Mouse (Mus musculus) heart, postnatal 14 days (tissue): ENCODE data around the gene Emg1. TPM values are rescaled to one million over a fixed set of nuclear protein-coding genes. Genes with fewer than 3 reads are reported as not detected.

Experiments used
- DNase-seq, 2 experiments: peaks; one replicate each; pipeline ENCODE4 v3.0.0; 2021 to 2022
- intact Hi-C: fragments of 180-260 bp; cut with DNase I; formaldehyde crosslinking; loops from one replicate; pipeline ENCODE4 v1.15.1; 2025
- long read RNA-seq, 2 experiments: library from polyadenylated mRNA; stranded (forward); transcript quantifications; one replicate each; pipeline ENCODE4 v2.0.0; 2021
- total RNA-seq, 2 experiments: library from RNA; stranded (reverse); gene quantifications; 2 replicates each; pipeline ENCODE4 v1.2.3; 2021

Emg1 gene
- total RNA-seq = 10 to 100 TPM; 58.8 to 68.4 TPM
- long read RNA-seq, experiment 1, transcript Emg1-201 (6 exons, 1,034 nt) = major isoform, 60 of 70 reads
- long read RNA-seq, experiment 1, partial matches to known transcripts = 0 of 70 reads
- long read RNA-seq, experiment 1, other reads (novel, unspliced or antisense) = 5 of 70 reads
- long read RNA-seq, experiment 2, transcript Emg1-201 (6 exons, 1,034 nt) = major isoform, 37 of 43 reads
- long read RNA-seq, experiment 2, partial matches to known transcripts = 0 of 43 reads
- long read RNA-seq, experiment 2, other reads (novel, unspliced or antisense) = 4 of 43 reads

- intact Hi-C loops = loop anchor here (1.0 to 10.0 kb wide), 3 partner anchors 28 to 303 kb away; partner anchors contain the start of gene Lpcat3
- peak; percentile 98 to 99 for DNase-seq
These were observed at the start of gene Emg1, which contains the start of gene Phb2 for GRCm38 (mm10) chr6:124711824-124712782. Emg1 (minus strand) TSS chr6:124712178. Phb2 (plus strand) TSS chr6:124712336.

- intact Hi-C loops = loop anchor here (1.0 to 5.0 kb wide), 6 partner anchors 48 to 247 kb away; partner anchors contain the start of genes C1ra, C1rb, Lpcat3 and Spsb2
- DNase-seq = peak; percentile 85 to 92
These were observed 47.3 kb upstream of the Emg1 start for GRCm38 (mm10) chr6:124759259-124759658.

- intact Hi-C loops = loop anchor here (1.0 to 5.0 kb wide), 6 partner anchors 48 to 247 kb away; partner anchors contain the start of genes C1ra, C1rb, Lpcat3 and Spsb2
- DNase-seq = no peak
These were observed 46.9 kb upstream of the Emg1 start for GRCm38 (mm10) chr6:124758849-124759232.

GRCm38 (mm10) chr6:124757909-124758848 is 46.2 kb upstream of the Emg1 start:
- intact Hi-C loops = loop anchor here (2.0 to 5.0 kb wide), 6 partner anchors 17 to 246 kb away; partner anchors contain the start of genes C1ra, C1rb, Grcc10 and Lpcat3
- DNase-seq = peak; percentile 64 to 69

- DNase-seq = no peak
- intact Hi-C loops = loop anchor here (2.0 to 5.0 kb wide), 4 partner anchors 17 to 245 kb away; partner anchors contain the start of genes C1ra, C1rb, Grcc10 and Spsb2
These were observed 45.4 kb upstream of the Emg1 start for GRCm38 (mm10) chr6:124757351-124757880.

- intact Hi-C loops = loop anchor here (2.0 to 5.0 kb wide), 4 partner anchors 16 to 244 kb away; partner anchors contain the start of genes C1ra, C1rb, Grcc10 and Spsb2
- DNase-seq = peak; percentile 84 to 87
These were observed 44.8 kb upstream of the Emg1 start for GRCm38 (mm10) chr6:124756652-124757350.

- intact Hi-C loops = loop anchor here (2.0 to 5.0 kb wide), 4 partner anchors 15 to 244 kb away; partner anchors contain the start of genes C1ra, C1rb, Grcc10 and Spsb2
- peak; percentile 80 for DNase-seq
These were observed 44.0 kb upstream of the Emg1 start, which contains the start of the genes Gm45234 and Atn1 for GRCm38 (mm10) chr6:124755831-124756595. Gm45234 (minus strand) TSS chr6:124756021. Atn1 (minus strand) TSS chr6:124756524.

- no peak for DNase-seq
- intact Hi-C loops = loop anchor here (5.0 kb wide), 3 partner anchors 52 to 243 kb away; partner anchors contain the start of genes C1ra, C1rb and Spsb2
These were observed 43.3 kb upstream of the Emg1 start for GRCm38 (mm10) chr6:124755306-124755705.

- intact Hi-C loops = no loop called here
- no peak for DNase-seq
These were observed 41.9 kb upstream of the Emg1 start for GRCm38 (mm10) chr6:124753861-124754260.

GRCm38 (mm10) chr6:124750405-124750804 is 38.4 kb upstream of the Emg1 start:
- intact Hi-C loops = no loop called here
- no peak for DNase-seq

GRCm38 (mm10) chr6:124746654-124747632 is 35.0 kb upstream of the Emg1 start:
- intact Hi-C loops = no loop called here
- DNase-seq = no peak

- intact Hi-C loops = no loop called here
- DNase-seq = no peak
These were observed 34.3 kb upstream of the Emg1 start for GRCm38 (mm10) chr6:124746296-124746605.

- peak; percentile 95 to 97 for DNase-seq
- intact Hi-C loops = no loop called here
These were observed 33.7 kb upstream of the Emg1 start for GRCm38 (mm10) chr6:124745490-124746295.

- intact Hi-C loops = loop anchor here (5.0 kb wide), 1 partner anchor 43 kb away; no protein-coding TSS in a partner anchor
- no peak for DNase-seq
These were observed 32.9 kb upstream of the Emg1 start for GRCm38 (mm10) chr6:124744755-124745321.

- DNase-seq = no peak
- intact Hi-C loops = loop anchor here (5.0 kb wide), 1 partner anchor 41 kb away; no protein-coding TSS in a partner anchor
These were observed 31.7 kb upstream of the Emg1 start for GRCm38 (mm10) chr6:124743647-124744046.
